Comparison of ENCODE assay signal across 47 mouse cellular contexts in the genomic region with DNA sequence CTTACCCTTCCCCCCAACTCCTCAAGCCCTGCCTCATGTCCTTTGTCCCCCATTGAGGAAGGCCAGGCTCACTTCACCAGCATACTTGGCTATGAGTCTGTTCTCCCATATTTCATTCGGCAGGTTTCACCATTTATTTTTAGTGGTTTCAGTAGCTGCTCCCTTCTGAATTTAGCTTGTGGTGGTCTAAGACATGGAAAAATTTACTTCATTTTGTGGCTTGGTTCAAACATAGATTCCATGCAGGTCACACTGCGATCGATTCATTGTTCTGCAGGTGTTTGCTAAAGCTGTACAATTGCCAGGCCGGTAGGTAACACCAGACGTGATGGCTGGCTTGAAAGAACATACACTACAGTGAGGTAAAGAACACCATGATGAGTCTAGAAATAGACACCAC. TPM values are rescaled to one million over a fixed set of nuclear protein-coding genes. Genes with fewer than 3 reads are reported as not detected.
"Had no signal": no experiment of that assay in that cellular context is flagged by ENCODE, and none has a peak within 500 bp of the region (broad histone marks: within the 10 kb centered on the region; RNA-seq: fewer than 3 reads in every experiment).

No protein-coding gene starts in this region.

- H3K4me1 ChIP-seq: limb, embryonic 15.5 days; liver, embryonic 12.5 days; liver, embryonic 13.5 days; liver, embryonic 15.5 days; megakaryocyte, embryonic 14.5 days; midbrain, embryonic 10.5 days; midbrain, embryonic 12.5 days; midbrain, embryonic 13.5 days; neural tube, embryonic 12.5 days had no signal

- H3K27ac ChIP-seq: left cerebral cortex, adult 2 months; limb, embryonic 10.5 days; limb, embryonic 12.5 days; limb, embryonic 13.5 days; limb, embryonic 15.5 days; liver, embryonic 12.5 days; liver, embryonic 13.5 days; liver, embryonic 14.5 days; liver, embryonic 15.5 days; lung, embryonic 15.5 days; macrophage; midbrain, embryonic 10.5 days; midbrain, embryonic 12.5 days; midbrain, embryonic 13.5 days; neural tube, embryonic 12.5 days had no signal

- H3K4me3 ChIP-seq: left cerebral cortex, adult 2 months; limb, embryonic 10.5 days; limb, embryonic 12.5 days; limb, embryonic 13.5 days; limb, embryonic 15.5 days; liver, embryonic 12.5 days; liver, embryonic 13.5 days; liver, embryonic 15.5 days; lung, embryonic 15.5 days; megakaryocyte, embryonic 14.5 days; midbrain, embryonic 10.5 days; midbrain, embryonic 12.5 days; midbrain, embryonic 13.5 days; myocyte; neural tube, embryonic 12.5 days had no signal

- ATAC-seq: liver, embryonic 12.5 days; liver, postnatal 0 days; lung, postnatal 0 days; midbrain, embryonic 13.5 days; midbrain, embryonic 16.5 days had no signal

- H3K27me3 ChIP-seq: limb, embryonic 12.5 days; limb, embryonic 15.5 days; liver, embryonic 12.5 days; liver, embryonic 13.5 days; lung, embryonic 15.5 days; megakaryocyte, embryonic 14.5 days; midbrain, embryonic 12.5 days; midbrain, embryonic 13.5 days; neural tube, embryonic 12.5 days had no signal

- DNase-seq: left cerebral cortex, postnatal 4 days; liver; liver, embryonic 13.5 days; liver, postnatal 0 days; lung, adult 18-20 months; lung, adult 2 months; lung, embryonic 14.5 days; lung, postnatal 10 days; lung, postnatal 14 days; lung, postnatal 36 days; lung, postnatal 4 days; midbrain, embryonic 14.5 days had no signal

- H3K9me3 ChIP-seq: limb, embryonic 10.5 days; limb, embryonic 12.5 days; limb, embryonic 15.5 days; liver, embryonic 12.5 days; liver, embryonic 13.5 days; liver, embryonic 15.5 days; lung, embryonic 15.5 days; midbrain, embryonic 12.5 days; midbrain, embryonic 13.5 days; neural tube, embryonic 12.5 days had no signal

- H3K36me3 ChIP-seq: limb, embryonic 10.5 days; limb, embryonic 12.5 days; limb, embryonic 13.5 days; limb, embryonic 15.5 days; liver, embryonic 12.5 days; liver, embryonic 13.5 days; liver, embryonic 15.5 days; lung, embryonic 15.5 days; midbrain, embryonic 10.5 days; midbrain, embryonic 12.5 days; midbrain, embryonic 13.5 days; neural tube, embryonic 12.5 days had no signal

- H3K9ac ChIP-seq: limb, embryonic 12.5 days; limb, embryonic 13.5 days; limb, embryonic 15.5 days; liver, embryonic 12.5 days; liver, embryonic 13.5 days; liver, embryonic 14.5 days; liver, embryonic 15.5 days; liver, postnatal 0 days; lung, embryonic 14.5 days; lung, embryonic 15.5 days; midbrain, embryonic 12.5 days; midbrain, embryonic 13.5 days; neural tube, embryonic 12.5 days had no signal

- H3K4me2 ChIP-seq: limb, embryonic 12.5 days; limb, embryonic 13.5 days; limb, embryonic 15.5 days; liver, embryonic 11.5 days; liver, embryonic 12.5 days; liver, embryonic 13.5 days; liver, embryonic 15.5 days; lung, embryonic 14.5 days; lung, embryonic 15.5 days; midbrain, embryonic 12.5 days; midbrain, embryonic 13.5 days; neural tube, embryonic 12.5 days had no signal

RNA-seq across cellular contexts. Expression of gene Bmp4, which starts 39.8 kb away (rescaled TPM):
- total RNA-seq: megakaryocyte progenitor cell, adult 5-6 weeks; megakaryocyte-erythroid progenitor cell, adult 5-6 weeks; monocyte, adult 5-6 weeks had no signal
- polyA plus RNA-seq: macrophage had no signal

RNA-seq across cellular contexts. Expression of gene Gm15217, which starts 51.0 kb away (rescaled TPM):
- total RNA-seq: left cerebral cortex, adult 18-20 months; left cerebral cortex, adult 2 months; left cerebral cortex, adult 8-10 months; left cerebral cortex, postnatal 10 days; left cerebral cortex, postnatal 14 days; left cerebral cortex, postnatal 25 days; left cerebral cortex, postnatal 36 days; left cerebral cortex, postnatal 4 days; liver, adult 2 months; megakaryocyte progenitor cell, adult 5-6 weeks; megakaryocyte, adult 5-6 weeks; megakaryocyte-erythroid progenitor cell, adult 5-6 weeks; midbrain, postnatal 0 days; monocyte, adult 5-6 weeks had no signal
- polyA plus RNA-seq: limb, embryonic 11.5 days; limb, embryonic 12.5 days; limb, embryonic 14.5 days; liver, adult 2 months; liver, embryonic 11.5 days; liver, embryonic 12.5 days; liver, embryonic 13.5 days; liver, embryonic 14.5 days; liver, embryonic 15.5 days; liver, embryonic 16.5 days; liver, postnatal 0 days; macrophage; midbrain, embryonic 10.5 days; midbrain, embryonic 12.5 days; midbrain, embryonic 13.5 days; midbrain, embryonic 14.5 days; midbrain, embryonic 16.5 days; midbrain, postnatal 0 days; myocyte; neural tube, embryonic 11.5 days; neural tube, embryonic 12.5 days had no signal
